Mouse (Mus musculus): ENCODE data around the gene Klf7. TPM values are rescaled to one million over a fixed set of nuclear protein-coding genes. Genes with fewer than 3 reads are reported as not detected.

The Klf7 gene
- polyA plus RNA-seq, 1 experiment from 2014 or later, result 40.7 TPM

- Histone ChIP-seq H3K4me1 (peaks cover 23% of the 10 kb centered on the region), H3K27me3 (no peaks in the 10 kb centered on the region), H3K36me3 (replicated peaks) (no peaks in the 10 kb centered on the region), H3K4me2 (no peak overlapping the region), H3K4me3 (replicated peaks) (no peak overlapping the region), H3K27ac (0 out of 2 replicates have a peak overlapping the region, but pooled peaks have one; percentile 0), H3K9ac (no peak overlapping the region), H3K9me3 (no peaks in the 10 kb centered on the region)
- 0 out of 2 replicates have a peak, but pooled peaks have one; percentile 27 for ATAC-seq (ENCODE audit: low FRiP score)
- 87% methylated on average over 4 of the region's 4 CpGs for WGBS
These were observed 66.9 kb downstream of the Klf7 start for GRCm38 (mm10) chr1:64055210-64055609.

GRCm38 (mm10) chr1:64052069-64052750 lies 69.9 kb downstream of the Klf7 start:
- H3K9me3 ChIP-seq, result no peaks in the 10 kb centered on the region
- 90% methylated on average over 7 of the region's 7 CpGs for WGBS

GRCm38 (mm10) chr1:64048567-64048966 lies 73.5 kb downstream of the Klf7 start:
- H3K4me1 ChIP-seq, result 0 out of 2 replicates have a peak, but pooled peaks cover 12% of the 10 kb centered on the region
- no peak overlapping the region for H3K27ac ChIP-seq
- no peaks in the 10 kb centered on the region for H3K36me3 ChIP-seq (replicated peaks)
- ATAC-seq (ENCODE audit: low FRiP score), result no peak
- no peaks in the 10 kb centered on the region for H3K9me3 ChIP-seq
- H3K4me3 ChIP-seq (replicated peaks), result no peak overlapping the region
- no peaks in the 10 kb centered on the region for H3K27me3 ChIP-seq
- no peak overlapping the region for H3K9ac ChIP-seq
- no peak overlapping the region for H3K4me2 ChIP-seq
- WGBS, result 85% methylated on average over 4 of the region's 4 CpGs

More at GRCm38 (mm10) chr1:64052069-64052750, 69.9 kb downstream of the Klf7 start:
- H3K4me3 ChIP-seq (replicated peaks), result no peak overlapping the region
- H3K36me3 ChIP-seq (replicated peaks), result no peaks in the 10 kb centered on the region
- no peak overlapping the region for H3K9ac ChIP-seq
- no peak overlapping the region for H3K4me2 ChIP-seq
- ATAC-seq (ENCODE audit: low FRiP score), result no peak
- no peaks in the 10 kb centered on the region for H3K27me3 ChIP-seq
- H3K4me1 ChIP-seq, result peaks cover 17% of the 10 kb centered on the region
- H3K27ac ChIP-seq, result no peak overlapping the region

- H3K4me2 ChIP-seq, result no peak overlapping the region
- H3K9ac ChIP-seq, result no peak overlapping the region
- 0 out of 2 replicates have a peak, but pooled peaks cover 16% of the 10 kb centered on the region for H3K4me1 ChIP-seq
- no peak overlapping the region for H3K27ac ChIP-seq
- H3K4me3 ChIP-seq (replicated peaks), result no peak overlapping the region
- no peaks in the 10 kb centered on the region for H3K9me3 ChIP-seq
- peaks cover 4% of the 10 kb centered on the region; the same call in 1 of the 2 replicates for H3K36me3 ChIP-seq (replicated peaks)
- ATAC-seq (ENCODE audit: low FRiP score), result no peak
- no peaks in the 10 kb centered on the region for H3K27me3 ChIP-seq
These were observed 75.3 kb downstream of the Klf7 start for GRCm38 (mm10) chr1:64046802-64047156.

- no peak for ATAC-seq (ENCODE audit: low FRiP score)
- no peak overlapping the region for H3K4me3 ChIP-seq (replicated peaks)
- no peak overlapping the region for H3K4me2 ChIP-seq
- no peak overlapping the region for H3K9ac ChIP-seq
- 0 out of 2 replicates have a peak overlapping the region, but pooled peaks have one; percentile 8 for H3K27ac ChIP-seq
- H3K27me3 ChIP-seq, result no peaks in the 10 kb centered on the region
- H3K4me1 ChIP-seq, result 0 out of 2 replicates have a peak, but pooled peaks cover 16% of the 10 kb centered on the region
- H3K36me3 ChIP-seq (replicated peaks), result peaks cover 5% of the 10 kb centered on the region; the same call in 1 of the 2 replicates
- no peaks in the 10 kb centered on the region for H3K9me3 ChIP-seq
- 91% methylated on average over 14 of the region's 14 CpGs for whole genome bisulfite sequencing
These were observed 75.8 kb downstream of the Klf7 start for GRCm38 (mm10) chr1:64046087-64046801.

GRCm38 (mm10) chr1:64044577-64044976 lies 77.5 kb downstream of the Klf7 start:
- Histone ChIP-seq H3K27ac (no peak overlapping the region), H3K4me2 (no peak overlapping the region), H3K27me3 (no peaks in the 10 kb centered on the region), H3K9ac (no peak overlapping the region), H3K4me3 (replicated peaks) (no peak overlapping the region), H3K9me3 (no peaks in the 10 kb centered on the region), H3K36me3 (replicated peaks) (peaks cover 14% of the 10 kb centered on the region), H3K4me1 (0 out of 2 replicates have a peak, but pooled peaks cover 16% of the 10 kb centered on the region)
- ATAC-seq (ENCODE audit: low FRiP score), result no peak
- 46% methylated on average over 2 of the region's 2 CpGs for WGBS

- Histone ChIP-seq H3K9me3 (no peaks in the 10 kb centered on the region), H3K27me3 (no peaks in the 10 kb centered on the region), H3K4me2 (no peak overlapping the region), H3K4me3 (replicated peaks) (no peak overlapping the region), H3K27ac (no peak overlapping the region), H3K9ac (no peak overlapping the region), H3K36me3 (replicated peaks) (peaks cover 14% of the 10 kb centered on the region), H3K4me1 (peaks cover 46% of the 10 kb centered on the region)
- WGBS, result 68% methylated on average over 5 of the region's 5 CpGs
- ATAC-seq (ENCODE audit: low FRiP score), result no peak
These were observed 81.2 kb downstream of the Klf7 start for GRCm38 (mm10) chr1:64040831-64041383.

- Histone ChIP-seq H3K4me3 (replicated peaks) (no peak overlapping the region), H3K9me3 (no peaks in the 10 kb centered on the region), H3K9ac (no peak overlapping the region), H3K36me3 (replicated peaks) (peaks cover 16% of the 10 kb centered on the region), H3K27ac (no peak overlapping the region), H3K4me1 (peaks cover 47% of the 10 kb centered on the region), H3K27me3 (no peaks in the 10 kb centered on the region), H3K4me2 (no peak overlapping the region)
- ATAC-seq (ENCODE audit: low FRiP score), result no peak
- 85% methylated on average over 10 of the region's 10 CpGs for WGBS
These were observed 81.9 kb downstream of the Klf7 start for GRCm38 (mm10) chr1:64040061-64040686.

- H3K9me3 ChIP-seq, result no peaks in the 10 kb centered on the region
- no peak overlapping the region for H3K4me2 ChIP-seq
- H3K27me3 ChIP-seq, result no peaks in the 10 kb centered on the region
- no peak overlapping the region for H3K27ac ChIP-seq
- no peak overlapping the region for H3K4me3 ChIP-seq (replicated peaks)
- WGBS, result 42% methylated on average over 5 of the region's 5 CpGs
- peaks cover 28% of the 10 kb centered on the region for H3K36me3 ChIP-seq (replicated peaks)
- H3K4me1 ChIP-seq, result peaks cover 32% of the 10 kb centered on the region
- no peak overlapping the region for H3K9ac ChIP-seq
- ATAC-seq (ENCODE audit: low FRiP score), result no peak
These were observed 83.7 kb downstream of the Klf7 start for GRCm38 (mm10) chr1:64038343-64038742.

GRCm38 (mm10) chr1:64037800-64038199 lies 84.3 kb downstream of the Klf7 start:
- Histone ChIP-seq H3K36me3 (replicated peaks) (peaks cover 28% of the 10 kb centered on the region), H3K27me3 (no peaks in the 10 kb centered on the region), H3K9me3 (no peaks in the 10 kb centered on the region), H3K4me3 (replicated peaks) (no peak overlapping the region), H3K4me1 (peaks cover 31% of the 10 kb centered on the region), H3K27ac (no peak overlapping the region), H3K9ac (no peak overlapping the region), H3K4me2 (no peak overlapping the region)
- WGBS, result 81% methylated on average over 6 of the region's 6 CpGs
- ATAC-seq (ENCODE audit: low FRiP score), result no peak

- no peak for ATAC-seq (ENCODE audit: low FRiP score)
- 87% methylated on average over 7 of the region's 7 CpGs for WGBS
- Histone ChIP-seq H3K9ac (no peak overlapping the region), H3K4me3 (replicated peaks) (no peak overlapping the region), H3K36me3 (replicated peaks) (peaks cover 25% of the 10 kb centered on the region), H3K27ac (no peak overlapping the region), H3K27me3 (no peaks in the 10 kb centered on the region), H3K9me3 (no peaks in the 10 kb centered on the region), H3K4me1 (peaks cover 31% of the 10 kb centered on the region), H3K4me2 (no peak overlapping the region)
These were observed 85.1 kb downstream of the Klf7 start for GRCm38 (mm10) chr1:64036881-64037452.

GRCm38 (mm10) chr1:64035804-64036203 lies 86.3 kb downstream of the Klf7 start:
- H3K4me2 ChIP-seq, result no peak overlapping the region
- no peaks in the 10 kb centered on the region for H3K9me3 ChIP-seq
- H3K27ac ChIP-seq, result no peak overlapping the region
- H3K4me3 ChIP-seq (replicated peaks), result no peak overlapping the region
- no peak overlapping the region for H3K9ac ChIP-seq
- H3K36me3 ChIP-seq (replicated peaks), result peaks cover 18% of the 10 kb centered on the region
- H3K4me1 ChIP-seq, result peaks cover 31% of the 10 kb centered on the region
- no peaks in the 10 kb centered on the region for H3K27me3 ChIP-seq
- WGBS, result 80% methylated on average over 7 of the region's 7 CpGs
- no peak for ATAC-seq (ENCODE audit: low FRiP score)

All from forebrain, embryonic 12.5 days (tissue).